Mouse (Mus musculus) G1E-ER4 (cell line): Measurements from ENCODE around the gene Trabd. TPM values are rescaled to one million over a fixed set of nuclear protein-coding genes. Genes with fewer than 3 reads are reported as not detected.

Experiments
- GATA1 ChIP-seq: IDR thresholded peaks from one replicate; pipeline ENCODE4 v1.8.0; 2012; ENCODE audit warnings: low read length, inconsistent platforms
- polyA plus RNA-seq: library from polyadenylated mRNA; stranded (reverse); fragments of >175 nt; gene quantifications from 2 replicates; pipeline ENCODE4 v1.2.3, GENCODE M21; 2012

Gene Trabd
- polyA plus RNA-seq, 1 experiment, result 74.4 TPM

- no peak for TF ChIP-seq GATA1
Measured at GRCm38 (mm10) chr15:89070606-89071005, 4.3 kb upstream of the Trabd start.

GRCm38 (mm10) chr15:89073993-89074603 lies 826 bp upstream of the Trabd start:
- no peak for TF ChIP-seq GATA1

- no peak for TF ChIP-seq GATA1
Measured at GRCm38 (mm10) chr15:89075478-89076147, 689 bp downstream of the Trabd start.

- TF ChIP-seq GATA1, result no peak
Measured at GRCm38 (mm10) chr15:89076156-89076731, 1.3 kb downstream of the Trabd start.

- no peak for TF ChIP-seq GATA1
Measured at GRCm38 (mm10) chr15:89078208-89078836, 3.4 kb downstream of the Trabd start.

GRCm38 (mm10) chr15:89083906-89084305 lies 9.0 kb downstream of the Trabd start:
- no peak for TF ChIP-seq GATA1

GRCm38 (mm10) chr15:89084826-89085225 lies 9.9 kb downstream of the Trabd start:
- TF ChIP-seq GATA1, result no peak

- no peak for TF ChIP-seq GATA1
Measured at GRCm38 (mm10) chr15:89088607-89089247, 13.8 kb downstream of the Trabd start, which contains the start of gene Selenoo. TSS of gene Selenoo (plus strand) at chr15:89089084.

GRCm38 (mm10) chr15:89089248-89090051 lies 14.5 kb downstream of the Trabd start:
- no peak for TF ChIP-seq GATA1

GRCm38 (mm10) chr15:89090662-89091061 lies 15.7 kb downstream of the Trabd start:
- no peak for TF ChIP-seq GATA1

- TF ChIP-seq GATA1, result no peak
Measured at GRCm38 (mm10) chr15:89092181-89092580, 17.3 kb downstream of the Trabd start.

GRCm38 (mm10) chr15:89097450-89097849 lies 22.5 kb downstream of the Trabd start:
- TF ChIP-seq GATA1, result no peak

GRCm38 (mm10) chr15:89098616-89099015 lies 23.7 kb downstream of the Trabd start:
- no peak for TF ChIP-seq GATA1

- no peak for TF ChIP-seq GATA1
Measured at GRCm38 (mm10) chr15:89100823-89101222, 25.9 kb downstream of the Trabd start.

- no peak for TF ChIP-seq GATA1
Measured at GRCm38 (mm10) chr15:89102646-89103045, 27.7 kb downstream of the Trabd start.

- no peak for TF ChIP-seq GATA1
Measured at GRCm38 (mm10) chr15:89103921-89104320, 29.0 kb downstream of the Trabd start.
